Mouse (Mus musculus) left cerebral cortex, adult 8-10 months (tissue): ENCODE measurements around the gene Pcmt1. TPM values are rescaled to one million over a fixed set of nuclear protein-coding genes. Genes with fewer than 3 reads are reported as not detected.

Source experiments
- DNase-seq, 2 experiments: peaks; one replicate each; pipeline ENCODE4 v3.0.0; 2022; ENCODE audit warnings: low spot score in 2 of 2
- total RNA-seq, 4 experiments: library from RNA; stranded (reverse); gene quantifications; 2 replicates each; pipeline ENCODE4 v1.2.4; 2022

The Pcmt1 gene
- 100 to 1,000 TPM; 193 to 200 (median 195) TPM for total RNA-seq

DNA sequence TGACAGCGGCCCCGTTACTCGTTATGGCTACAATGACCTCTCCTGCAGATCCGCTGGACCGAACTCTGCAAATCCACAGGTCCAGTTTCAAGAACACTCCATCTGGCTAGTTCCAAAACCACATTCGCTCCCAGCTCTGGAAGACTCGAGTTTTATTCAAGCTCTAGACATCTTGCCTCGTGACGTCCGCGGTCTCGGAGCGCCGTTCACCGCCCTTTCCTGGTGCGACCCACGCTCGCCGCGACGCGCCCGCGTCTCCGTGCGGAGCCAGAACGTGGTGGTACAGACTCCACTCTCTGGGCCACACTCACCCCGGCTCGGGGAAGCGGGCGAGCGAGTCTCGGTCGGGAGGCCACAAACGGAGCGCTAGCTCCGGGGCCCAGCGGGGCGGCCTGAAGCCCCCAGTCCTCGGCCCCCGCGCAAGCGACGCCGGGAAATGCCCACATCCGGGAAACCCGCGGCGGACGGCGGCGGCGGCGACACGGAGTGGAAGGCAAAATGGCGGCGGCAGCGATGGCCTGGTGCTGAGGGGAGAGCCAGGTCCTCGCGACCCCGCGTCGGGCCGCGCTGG is at the start of gene Pcmt1, which contains the start of gene Lats1:
Pcmt1 (minus strand) TSS at position 406 of the 571 bp plus-strand sequence.
Lats1 (plus strand) TSS at position 484 of the 571 bp plus-strand sequence.
- DNase-seq, result peak; percentile 64 to 82

DNA sequence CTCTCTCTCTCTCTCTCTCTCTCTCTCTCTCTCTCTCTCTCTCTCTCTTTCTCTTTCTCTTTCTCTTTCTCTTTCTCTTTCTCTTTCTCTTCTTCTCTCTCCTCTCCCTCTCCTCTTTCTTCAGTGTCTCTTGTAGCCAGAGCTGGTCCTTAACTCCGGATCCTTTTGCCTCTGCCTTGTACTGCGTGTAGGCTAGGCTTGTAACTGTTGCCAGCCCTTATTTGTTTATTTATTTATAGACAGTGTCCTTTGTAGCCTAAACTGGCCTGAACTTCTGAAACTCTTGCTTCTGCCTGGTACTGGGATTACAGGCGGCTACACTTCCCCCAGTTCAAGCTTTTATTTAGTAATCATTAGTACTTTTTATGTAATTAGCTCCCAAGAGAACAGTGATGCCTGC is 46.1 kb upstream of the Pcmt1 start:
- DNase-seq, result no peak

DNA sequence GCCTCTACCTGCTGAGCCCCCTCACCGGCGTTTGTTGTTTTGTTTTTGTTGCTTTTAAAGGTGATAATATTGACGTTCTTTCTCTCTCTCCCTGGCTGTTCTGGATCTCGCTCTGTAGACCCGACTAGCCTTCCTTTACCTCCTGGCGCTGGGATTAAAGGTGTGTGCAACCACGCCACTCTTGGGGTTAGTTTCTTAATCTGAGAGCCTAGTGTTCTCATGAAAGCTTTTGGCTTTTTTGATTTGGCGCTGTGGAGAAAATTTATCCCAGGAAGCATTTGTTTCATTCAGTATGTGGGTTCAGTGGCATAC is 45.5 kb upstream of the Pcmt1 start:
- no peak for DNase-seq

DNA sequence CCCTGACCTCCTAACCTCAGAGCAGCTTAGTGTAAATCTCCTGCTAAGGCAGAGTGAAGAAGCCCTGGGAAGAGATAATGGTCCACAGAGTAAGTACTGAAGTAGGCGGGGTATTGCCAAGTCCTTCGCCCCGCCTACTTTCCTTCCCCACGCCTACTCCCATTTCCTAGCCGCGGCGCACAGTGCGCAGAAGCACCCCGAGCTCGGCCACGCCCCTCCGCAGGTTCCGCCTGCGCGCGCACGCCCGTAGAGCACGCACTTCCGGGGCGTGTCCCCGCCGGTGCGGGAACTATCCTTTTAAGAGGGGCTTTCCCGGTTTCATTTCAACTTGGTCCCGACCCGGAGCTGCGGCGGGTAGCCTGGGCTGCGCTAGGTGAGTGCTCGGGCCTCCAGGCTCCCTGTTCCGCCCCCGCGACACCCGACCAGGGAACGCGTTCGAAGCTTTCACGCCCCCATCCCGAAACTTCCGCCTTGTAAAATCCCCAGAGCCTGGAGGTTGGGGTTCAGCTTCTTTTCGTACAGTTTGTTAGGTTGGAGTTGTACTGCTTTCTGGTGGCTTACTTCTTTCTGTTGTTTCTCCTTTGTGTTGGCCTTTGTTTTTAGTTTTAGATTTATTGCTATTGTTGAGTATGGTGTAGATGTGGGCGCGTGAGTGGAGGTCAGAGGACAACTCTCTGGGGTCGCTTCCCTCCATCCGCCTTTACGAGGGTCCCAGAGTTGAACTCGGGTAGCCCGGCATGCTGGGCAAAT is 45.0 kb upstream of the Pcmt1 start, which contains the start of gene Katna1:
Katna1 (plus strand) TSS at position 250 of the 750 bp plus-strand sequence.
- DNase-seq, result peak; percentile 71 to 83

DNA sequence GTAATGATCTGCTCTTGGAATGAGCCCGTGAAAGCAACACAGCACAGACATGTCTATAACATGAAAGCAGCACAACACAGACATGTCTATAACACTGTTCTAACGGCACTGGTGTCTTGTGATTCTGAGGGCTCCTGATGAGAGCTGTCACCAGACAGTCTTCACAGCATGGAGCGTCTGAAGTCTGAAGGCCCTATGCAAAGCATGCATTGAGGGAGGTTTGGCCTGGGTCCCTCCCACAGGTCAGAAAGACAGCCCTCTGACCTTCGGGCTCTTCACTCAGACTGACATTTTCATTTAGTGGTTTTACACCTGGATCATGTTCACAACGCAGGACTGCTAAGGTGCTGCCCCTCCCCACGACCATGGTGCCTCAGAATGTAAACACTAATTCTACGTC is 34.1 kb upstream of the Pcmt1 start:
- no peak for DNase-seq

DNA sequence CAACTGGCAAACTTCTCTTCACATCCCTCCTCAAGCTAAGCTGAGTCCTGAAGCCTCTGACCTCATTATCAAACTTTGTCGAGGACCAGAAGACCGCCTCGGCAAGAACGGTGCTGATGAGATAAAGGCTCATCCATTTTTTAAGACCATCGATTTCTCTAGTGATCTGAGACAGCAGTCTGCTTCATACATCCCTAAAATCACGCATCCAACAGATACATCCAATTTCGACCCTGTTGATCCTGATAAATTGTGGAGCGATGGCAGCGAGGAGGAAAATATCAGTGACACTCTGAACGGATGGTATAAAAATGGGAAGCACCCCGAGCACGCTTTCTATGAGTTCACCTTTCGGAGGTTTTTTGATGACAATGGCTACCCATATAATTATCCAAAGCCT is 31.6 kb upstream of the Pcmt1 start:
- DNase-seq, result no peak

DNA sequence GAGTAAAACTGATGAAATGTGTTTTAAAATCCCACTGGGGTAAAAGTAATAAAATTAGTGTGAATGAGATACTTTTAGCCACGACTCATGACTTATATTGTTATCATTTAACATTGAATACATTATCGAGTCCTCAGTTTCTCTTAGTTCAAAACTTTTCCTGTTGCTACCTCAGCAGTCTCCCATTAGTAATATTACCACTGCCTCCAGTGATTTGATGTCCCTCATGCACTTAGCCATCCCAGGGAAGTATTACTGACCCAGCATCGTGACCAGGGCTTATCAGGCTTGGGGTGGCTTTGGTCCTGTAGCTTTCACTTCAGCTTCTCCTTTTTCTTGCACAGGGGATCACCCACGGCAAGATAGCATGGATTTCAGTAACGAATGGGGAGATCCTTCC is 29.2 kb upstream of the Pcmt1 start:
- no peak for DNase-seq

DNA sequence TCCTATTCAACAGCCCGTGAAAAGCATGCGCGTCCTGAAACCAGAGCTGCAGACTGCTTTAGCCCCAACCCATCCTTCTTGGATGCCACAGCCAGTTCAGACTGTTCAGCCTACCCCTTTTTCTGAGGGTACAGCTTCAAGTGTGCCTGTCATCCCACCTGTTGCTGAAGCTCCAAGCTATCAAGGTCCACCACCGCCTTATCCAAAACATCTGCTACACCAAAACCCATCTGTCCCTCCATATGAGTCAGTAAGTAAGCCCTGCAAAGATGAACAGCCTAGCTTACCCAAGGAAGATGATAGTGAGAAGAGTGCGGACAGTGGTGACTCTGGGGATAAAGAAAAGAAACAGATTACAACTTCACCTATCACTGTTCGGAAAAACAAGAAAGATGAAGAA is 21.6 kb upstream of the Pcmt1 start:
- DNase-seq, result no peak

DNA sequence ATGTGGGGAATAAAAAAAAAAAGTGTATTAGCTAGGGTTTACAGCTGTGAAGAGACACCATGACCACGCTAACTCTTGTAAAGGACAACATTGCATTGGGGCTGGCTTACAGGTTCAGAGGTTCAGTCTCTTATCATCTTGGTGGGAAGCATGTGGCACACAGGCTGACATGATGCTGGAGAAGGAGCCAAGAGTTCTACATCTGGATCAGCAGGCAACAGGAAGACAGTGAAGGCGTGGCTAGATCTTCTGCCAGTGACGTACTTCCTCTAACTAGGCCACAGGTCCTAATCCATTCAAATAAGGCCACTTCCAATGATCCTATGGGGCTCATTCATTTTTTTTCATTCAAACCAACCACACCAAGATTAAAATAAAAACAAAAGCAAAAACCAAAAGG is 19.2 kb upstream of the Pcmt1 start:
- no peak for DNase-seq

DNA sequence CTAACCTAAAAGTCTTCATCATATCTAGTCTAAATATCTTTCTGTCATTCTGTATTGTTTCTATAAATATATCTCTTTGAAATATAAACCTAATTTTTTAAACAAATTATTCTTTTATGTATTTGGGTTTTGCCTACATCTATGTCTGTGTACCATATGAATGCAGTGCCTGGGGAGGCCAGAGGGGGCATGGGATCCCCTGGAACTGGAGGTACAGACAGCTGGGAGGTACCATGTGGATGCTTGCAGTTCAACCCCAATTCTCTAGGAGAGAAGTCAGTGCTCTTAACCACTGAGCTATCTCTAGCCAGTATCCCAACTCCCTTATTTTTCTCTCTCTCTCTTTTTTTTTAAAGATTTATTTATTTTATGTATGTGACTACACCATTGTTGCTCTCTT is 14.3 kb upstream of the Pcmt1 start:
- no peak for DNase-seq

DNA sequence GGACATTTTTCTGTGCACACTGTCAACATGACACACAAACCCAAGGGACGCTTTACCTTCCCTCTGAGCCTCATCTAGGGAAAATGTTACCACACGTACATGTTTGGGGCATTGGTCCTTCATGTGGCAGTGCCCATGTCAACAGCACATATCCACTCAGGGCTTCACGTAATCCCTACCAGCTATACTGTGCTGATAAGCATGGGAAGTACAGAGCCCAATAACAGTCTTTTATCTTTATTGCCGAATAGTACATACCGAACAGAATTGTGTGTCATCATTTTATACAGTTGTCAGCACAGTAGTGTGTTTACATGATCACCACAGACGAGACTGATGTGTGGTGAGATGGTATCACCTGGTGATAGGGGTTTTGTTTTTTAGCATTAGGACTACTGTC is 6.0 kb upstream of the Pcmt1 start:
- DNase-seq, result no peak

DNA sequence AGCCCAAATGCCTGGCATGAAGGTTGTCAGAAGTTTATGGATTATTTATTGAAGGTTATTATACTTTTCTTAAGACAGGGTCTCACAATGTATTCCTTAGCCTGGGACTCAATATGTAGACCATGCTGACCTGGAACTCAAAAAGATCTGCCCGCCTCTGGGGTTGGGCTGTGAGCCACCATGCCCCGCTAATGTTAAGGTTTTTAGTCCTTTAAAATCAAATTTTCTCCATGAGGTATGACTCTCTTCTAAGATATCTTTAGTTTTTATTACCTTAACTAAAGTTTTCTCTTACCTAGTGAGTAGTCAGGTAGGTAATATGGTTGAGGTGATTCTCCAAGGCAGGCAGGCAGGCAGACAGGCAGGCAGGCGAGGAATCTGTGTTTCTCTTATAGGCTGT is 1.3 kb upstream of the Pcmt1 start:
- no peak for DNase-seq

DNA sequence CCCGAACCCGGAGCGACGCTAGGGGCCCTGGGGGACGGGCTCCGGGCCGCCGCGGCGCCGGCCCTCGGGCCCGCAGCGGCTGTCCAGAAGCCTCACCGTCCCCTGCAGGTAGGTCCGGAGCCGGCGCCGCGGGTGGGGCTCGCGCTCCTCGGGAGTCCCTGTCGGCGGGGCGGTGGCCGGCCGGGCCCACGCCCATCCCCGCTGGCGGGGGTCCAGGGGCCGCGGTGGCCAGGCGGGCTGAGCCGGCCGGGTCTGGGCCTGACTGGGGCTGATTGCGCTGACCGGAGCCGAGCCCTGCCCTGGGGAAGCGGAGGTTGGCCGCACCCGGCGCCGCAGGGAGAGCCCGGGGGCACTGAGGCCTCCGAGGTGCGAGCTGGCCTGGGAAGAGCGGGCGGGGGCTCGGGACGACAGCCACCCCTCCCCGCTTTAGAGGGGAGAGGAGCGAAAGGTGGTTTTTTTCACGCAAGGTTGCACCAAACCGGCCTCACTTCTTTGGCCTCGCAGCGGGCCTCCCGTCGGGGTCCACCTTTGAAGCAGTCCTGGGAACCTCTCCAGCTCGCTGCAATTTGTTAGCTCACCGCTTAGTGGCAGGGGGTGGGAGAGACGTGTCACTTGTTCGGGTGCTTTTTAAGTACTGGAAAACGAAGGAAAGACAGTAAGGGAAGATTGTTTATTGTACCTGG is 548 bp upstream of the Pcmt1 start:
- peak; percentile 14 to 35 for DNase-seq

DNA sequence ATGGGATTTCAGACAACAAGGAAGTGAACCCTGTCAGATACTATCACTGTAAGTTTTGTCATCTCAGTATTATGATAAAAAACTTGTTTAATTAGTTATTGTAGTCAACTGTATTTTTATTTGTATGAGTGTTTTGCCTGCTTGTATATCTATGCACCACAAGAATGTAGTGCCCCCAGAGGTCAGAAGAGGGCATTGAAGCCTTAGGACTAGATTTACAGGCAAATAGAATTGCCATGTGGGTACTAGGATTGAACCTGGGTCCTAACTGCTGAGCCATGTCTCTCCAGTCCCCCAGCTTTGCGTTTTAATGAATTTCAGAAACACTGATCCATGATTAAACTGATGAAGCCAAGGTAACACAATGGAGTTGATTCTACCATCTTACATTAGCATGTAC is 7.3 kb downstream of the Pcmt1 start:
- DNase-seq, result no peak

DNA sequence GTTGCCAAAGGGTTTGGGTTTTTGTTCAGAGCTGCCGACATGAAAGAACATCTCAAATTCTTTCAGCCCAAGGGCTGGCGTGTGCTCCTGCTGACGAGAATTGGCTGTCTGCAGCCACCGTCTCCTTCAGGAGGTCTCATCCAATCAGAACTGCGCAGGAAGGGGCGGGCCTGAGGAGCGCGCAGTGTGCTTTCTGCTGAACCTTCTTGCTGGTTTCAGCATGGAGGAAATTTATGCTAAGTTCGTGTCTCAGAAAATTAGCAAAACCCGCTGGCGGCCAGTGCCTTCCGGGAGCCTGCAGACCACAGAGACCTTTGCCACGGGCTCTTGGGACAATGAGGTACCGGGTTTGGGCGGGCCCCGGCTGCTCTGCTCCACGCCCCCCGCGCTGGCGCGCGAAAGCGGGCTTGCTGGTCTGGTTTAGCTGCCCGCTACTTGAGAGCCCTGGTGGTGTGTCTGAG is 13.6 kb downstream of the Pcmt1 start, which contains the start of gene Nup43:
Nup43 (plus strand) TSS at position 162 of the 461 bp plus-strand sequence.
- peak; percentile 83 to 85 for DNase-seq

DNA sequence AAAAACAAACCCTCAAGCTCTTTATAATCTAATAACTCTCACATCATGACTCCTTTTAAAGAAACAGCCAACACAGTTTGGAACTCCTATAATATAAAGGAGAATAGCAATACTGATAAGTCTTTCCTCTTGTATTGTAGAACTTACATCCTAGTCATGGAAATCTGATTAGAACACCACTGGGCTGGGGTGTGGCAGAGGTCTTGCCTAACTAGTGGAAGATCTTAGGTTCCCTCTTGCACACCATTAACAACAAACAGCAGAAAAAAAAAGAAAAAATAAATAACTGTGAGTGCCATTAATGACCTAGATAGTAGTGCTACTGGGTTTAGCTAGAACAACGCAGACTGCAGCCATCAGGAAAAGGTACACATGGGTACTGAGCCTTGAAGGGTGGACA is 16.0 kb downstream of the Pcmt1 start:
- no peak for DNase-seq

DNA sequence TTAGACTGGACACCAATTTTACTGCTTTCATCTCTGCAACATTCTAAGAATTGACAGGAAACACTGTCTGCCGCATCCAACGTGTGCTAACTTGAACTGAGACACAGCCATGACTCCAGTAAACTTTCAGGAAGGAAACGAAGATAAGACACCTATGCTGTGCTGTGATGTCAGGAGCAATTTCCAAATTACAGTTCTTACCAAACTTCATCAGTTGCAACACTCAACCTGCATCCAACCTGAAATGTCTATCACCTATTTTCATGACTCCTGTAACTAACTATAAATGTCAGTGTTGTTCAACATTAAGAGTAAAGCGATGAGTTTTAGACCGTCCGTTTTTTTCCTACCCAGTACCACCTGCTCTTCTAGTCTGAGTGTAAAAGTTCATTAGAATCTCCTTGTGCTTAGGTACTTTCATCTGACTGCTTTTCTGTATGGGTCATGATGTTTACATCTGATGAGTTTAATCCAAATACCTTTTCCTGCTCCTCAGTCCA is 16.9 kb downstream of the Pcmt1 start:
- DNase-seq, result no peak

DNA sequence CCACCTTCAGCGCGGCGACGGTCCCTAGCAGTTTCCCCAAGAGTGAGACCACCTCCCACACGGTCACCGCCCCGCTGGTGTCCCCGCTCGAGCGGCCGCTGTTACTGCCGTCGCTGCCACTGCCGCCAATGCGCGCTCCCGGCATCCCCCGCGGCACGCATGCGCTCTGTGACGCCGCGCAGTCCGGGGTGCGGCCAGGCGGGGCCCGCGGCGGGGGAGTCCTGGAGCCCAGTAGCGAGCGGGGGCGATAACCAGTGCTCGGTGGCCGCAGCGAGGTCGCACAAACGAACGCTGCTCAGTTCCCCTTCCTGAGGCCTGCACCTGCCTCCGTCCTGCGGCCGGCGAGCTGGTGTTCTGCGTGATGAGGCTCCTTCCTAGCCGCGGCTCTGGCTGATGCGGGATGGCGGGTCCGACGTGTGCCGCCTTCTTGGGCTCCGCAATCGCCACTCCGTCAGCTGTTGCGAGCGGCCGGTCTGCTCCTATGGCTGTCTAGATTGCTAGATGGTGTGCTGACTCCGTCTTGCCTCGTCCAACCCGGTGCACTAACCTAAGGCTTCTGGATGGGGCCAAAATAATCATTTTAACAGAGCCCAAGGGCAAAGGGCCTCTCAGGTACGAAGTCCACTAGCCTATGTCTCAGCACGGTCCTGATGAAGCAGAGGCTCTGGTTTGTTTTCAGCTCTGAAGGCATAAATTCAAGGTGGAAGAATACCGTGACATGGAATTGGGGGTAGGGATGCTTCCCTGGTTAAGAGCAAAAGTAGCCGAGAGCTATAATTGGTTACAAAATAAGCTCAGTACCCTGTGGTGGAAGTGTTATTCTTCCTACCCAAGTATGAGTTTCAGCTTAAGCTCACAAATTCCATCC is 17.5 kb downstream of the Pcmt1 start:
- peak; percentile 89 for DNase-seq

DNA sequence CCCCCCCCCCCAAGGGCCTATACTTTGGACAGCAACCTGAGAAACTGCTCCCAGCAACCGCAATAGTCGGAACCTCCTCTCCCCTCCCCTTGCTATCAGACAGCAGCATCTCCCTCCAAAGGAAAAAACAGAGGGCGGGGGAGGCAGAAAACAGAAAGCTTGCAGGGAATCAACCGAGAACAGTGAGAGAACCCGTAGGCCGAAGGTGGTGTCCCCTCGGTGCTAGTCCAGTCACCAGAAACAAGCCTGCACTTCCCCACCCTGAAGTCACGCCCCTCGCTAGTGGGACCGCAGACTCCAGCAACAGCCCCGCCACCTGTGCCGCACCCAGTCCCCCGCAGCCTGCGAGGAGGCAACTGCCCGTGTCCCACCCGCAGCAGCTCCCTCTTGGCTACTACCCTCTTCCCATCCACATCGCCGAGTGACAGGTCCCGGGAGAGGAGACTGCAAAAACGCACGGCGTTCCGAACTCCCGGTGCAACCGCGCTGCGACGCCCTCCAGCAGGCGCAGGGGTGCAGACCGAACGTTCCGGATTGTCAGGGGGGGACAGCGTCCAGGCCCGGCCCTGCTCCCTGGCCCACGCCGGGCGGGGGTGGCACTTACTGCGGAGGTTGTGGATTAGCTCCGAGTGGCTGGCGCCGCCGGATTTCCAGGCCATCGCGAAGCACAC is 18.3 kb downstream of the Pcmt1 start:
- no peak for DNase-seq

DNA sequence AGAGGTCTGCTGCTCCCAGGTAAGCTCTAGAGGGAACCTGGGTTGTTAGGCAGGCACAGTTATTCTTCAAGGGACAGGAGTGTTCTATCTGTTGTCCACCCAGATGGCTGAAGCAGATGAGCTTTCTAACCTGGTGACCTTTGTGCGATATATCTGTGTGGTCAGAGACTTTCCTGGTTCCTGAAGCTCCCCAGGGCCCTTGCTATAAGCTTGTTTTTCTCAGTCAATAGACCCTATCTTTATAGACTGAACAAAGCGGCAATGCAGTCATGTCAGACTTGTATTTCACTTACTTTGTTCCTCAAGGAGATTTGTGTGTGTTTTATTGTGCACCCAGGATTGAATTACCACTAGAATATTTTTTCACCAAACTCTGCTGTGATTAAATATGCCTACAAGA is 29.9 kb downstream of the Pcmt1 start:
- no peak for DNase-seq

DNA sequence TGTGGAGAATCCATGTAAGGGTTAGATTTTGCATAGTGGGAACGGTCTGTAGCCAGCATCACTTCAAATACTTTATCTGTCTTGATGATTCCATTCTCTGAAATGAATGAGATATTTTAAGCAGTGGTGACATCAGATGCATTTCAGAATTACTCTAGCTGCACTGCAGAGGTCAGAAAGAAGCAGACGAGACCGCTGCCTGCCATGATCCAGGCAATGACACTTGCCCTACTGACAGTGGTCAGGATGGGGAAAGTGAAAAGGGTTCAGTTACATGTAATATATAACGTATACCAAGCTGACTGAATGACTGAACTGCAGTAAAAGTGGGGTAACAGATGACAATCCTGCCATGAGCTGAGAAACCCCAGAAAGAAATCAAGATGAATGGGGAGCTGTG is 31.9 kb downstream of the Pcmt1 start:
- no peak for DNase-seq
